9 mouse cellular contexts compared by ENCODE assay signal in the genomic region with DNA sequence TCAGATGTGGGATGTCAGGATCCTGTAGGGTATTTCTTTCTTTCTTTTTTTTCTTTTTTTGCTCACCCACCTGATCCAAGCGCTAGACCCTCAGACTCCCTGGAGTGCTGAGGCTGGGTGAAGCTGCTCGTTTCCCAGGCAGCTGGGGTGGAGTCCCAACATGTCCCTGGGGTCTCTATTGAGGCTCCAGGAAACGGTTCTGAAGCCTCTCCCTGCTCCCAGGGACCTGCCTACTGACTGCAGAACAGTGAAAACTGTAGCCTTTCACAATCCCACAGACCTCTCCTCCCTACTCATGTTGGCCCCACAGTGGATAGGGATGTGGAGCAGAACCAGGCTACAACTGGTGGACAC. TPM values are rescaled to one million over a fixed set of nuclear protein-coding genes. Genes with fewer than 3 reads are reported as not detected.
DNase-seq lines count a peak whose midpoint lies in the region; ATAC-seq and TF ChIP-seq lines count a peak whose summit lies in the region.
"Had no signal": no experiment of that assay in that cellular context is flagged by ENCODE, and none has a peak within 500 bp of the region (broad histone marks: within the 10 kb centered on the region; RNA-seq: fewer than 3 reads in every experiment).

No protein-coding gene starts in this region.

- H3K4me2 ChIP-seq in heart, embryonic 11.5 days, result peak overlapping the region; percentile 96
- peak overlapping the region; percentile 80 for H3K4me2 ChIP-seq in liver, embryonic 11.5 days
- H3K4me2 ChIP-seq in stomach, postnatal 0 days (replicated peaks; ENCODE audit: low read depth), result peak overlapping the region; percentile 92

- H3K27ac ChIP-seq in testis, adult 2 months (ENCODE audit: control insufficient read depth, insufficient read depth, low read depth, low read length), result no peak overlapping the region
- H3K27ac ChIP-seq in heart, embryonic 11.5 days (ENCODE audit: low read depth, low read length), result 0 out of 2 replicates have a peak overlapping the region, but pooled peaks have one; percentile 16
- peak overlapping the region; percentile 62 for H3K27ac ChIP-seq in liver, embryonic 11.5 days (ENCODE audit: low read depth, low read length)
- no peak overlapping the region; the same call in 1 of the 2 replicates for H3K27ac ChIP-seq in stomach, postnatal 0 days (replicated peaks)

- 41% methylated on average over 3 of the region's 3 CpGs for WGBS in heart, embryonic 11.5 days (ENCODE audit: insufficient replicate concordance)
- 50% methylated on average over 3 of the region's 3 CpGs for WGBS in liver, embryonic 11.5 days
- 25% methylated on average over 3 of the region's 3 CpGs for WGBS in stomach, postnatal 0 days

- ATAC-seq in heart, embryonic 11.5 days (replicated peaks; ENCODE audit: insufficient number of reproducible peaks, low FRiP score, low TSS enrichment), result no peak
- ATAC-seq in liver, embryonic 11.5 days (replicated peaks; ENCODE audit: low FRiP score), result no peak
- no peak for ATAC-seq in stomach, postnatal 0 days (ENCODE audit: low FRiP score, low TSS enrichment)

- TF ChIP-seq EP300 in stomach, postnatal 0 days (optimal IDR thresholded peaks at IDR 0.05), result no peak

- no peak for TF ChIP-seq POLR2A in testis, adult 2 months (IDR thresholded peaks at IDR 0.05; ENCODE audit: control insufficient read depth, low read depth, low read length)

- peak overlapping the region; percentile 97 for H3K9ac ChIP-seq in heart, embryonic 11.5 days (ENCODE audit: low read depth, low read length)
- peak overlapping the region; percentile 93 for H3K9ac ChIP-seq in liver, embryonic 11.5 days (ENCODE audit: low read depth, low read length)
- peak overlapping the region; percentile 96 for H3K9ac ChIP-seq in stomach, postnatal 0 days (ENCODE audit: low read length)

- TF ChIP-seq CTCF in testis, adult 2 months (IDR thresholded peaks at IDR 0.05; ENCODE audit: control insufficient read depth, insufficient read depth, insufficient replicate concordance, low read depth, low read length), result no peak
- TF ChIP-seq CTCF in stomach, postnatal 0 days (IDR thresholded peaks at IDR 0.05; ENCODE audit: low read depth), result no peak

- no peak for DNase-seq in testis, postnatal 10 days (ENCODE audit: low spot score)
- no peak for DNase-seq in liver, embryonic 11.5 days (ENCODE audit: low spot score)
- DNase-seq in stomach, postnatal 0 days (ENCODE audit: low spot score), result peak; percentile 12
- DNase-seq in layer of hippocampus, adult 11-12 months (ENCODE audit: low spot score), result no peak
- no peak for DNase-seq in urinary bladder, postnatal 14 days (ENCODE audit: low spot score)
- no peak for DNase-seq in left cerebral cortex, adult 9 months (ENCODE audit: low spot score in 2 of 2)
- DNase-seq: thymus, adult 2 months had no signal

- H3K9me3 ChIP-seq in heart, embryonic 11.5 days (replicated peaks; ENCODE audit: control insufficient read depth, low read length), result no peaks in the 10 kb centered on the region
- no peaks in the 10 kb centered on the region for H3K9me3 ChIP-seq in liver, embryonic 11.5 days (ENCODE audit: control insufficient read depth, low read length)
- no peaks in the 10 kb centered on the region for H3K9me3 ChIP-seq in stomach, postnatal 0 days (ENCODE audit: control insufficient read depth, low read length)

- no peaks in the 10 kb centered on the region for H3K36me3 ChIP-seq in testis, adult 2 months (ENCODE audit: control insufficient read depth, insufficient read depth, low read length)
- H3K36me3 ChIP-seq in heart, embryonic 11.5 days (ENCODE audit: control insufficient read depth, insufficient read depth, low read length), result 0 out of 2 replicates have a peak, but pooled peaks cover 2% of the 10 kb centered on the region
- no peaks in the 10 kb centered on the region for H3K36me3 ChIP-seq in liver, embryonic 11.5 days (ENCODE audit: control insufficient read depth, insufficient read depth, low read length)
- H3K36me3 ChIP-seq in stomach, postnatal 0 days (ENCODE audit: control insufficient read depth, insufficient read depth, low read length), result no peaks in the 10 kb centered on the region; the same call in 1 of the 2 replicates

- peak overlapping the region; percentile 85 for H3K4me3 ChIP-seq in testis, adult 2 months (ENCODE audit: control insufficient read depth, low read depth, low read length)
- H3K4me3 ChIP-seq in heart, embryonic 11.5 days (ENCODE audit: low read depth, low read length), result peak overlapping the region; percentile 95
- peak overlapping the region; percentile 75 for H3K4me3 ChIP-seq in liver, embryonic 11.5 days (ENCODE audit: low read depth, low read length)
- H3K4me3 ChIP-seq in stomach, postnatal 0 days (ENCODE audit: low read depth, low read length), result peak overlapping the region; percentile 98

- H3K4me1 ChIP-seq in testis, adult 2 months (ENCODE audit: control insufficient read depth, insufficient read depth, low read length), result peaks cover 26% of the 10 kb centered on the region
- H3K4me1 ChIP-seq in heart, embryonic 11.5 days (ENCODE audit: control insufficient read depth, insufficient read depth, low read length), result peaks cover 68% of the 10 kb centered on the region
- H3K4me1 ChIP-seq in liver, embryonic 11.5 days (replicated peaks; ENCODE audit: control insufficient read depth, insufficient read depth, low read length), result peaks cover 58% of the 10 kb centered on the region
- H3K4me1 ChIP-seq in stomach, postnatal 0 days (replicated peaks; ENCODE audit: control insufficient read depth, insufficient read depth), result peaks cover 34% of the 10 kb centered on the region

- no peaks in the 10 kb centered on the region for H3K27me3 ChIP-seq in testis, adult 2 months (ENCODE audit: control insufficient read depth, insufficient read depth, low read length)
- no peaks in the 10 kb centered on the region for H3K27me3 ChIP-seq in heart, embryonic 11.5 days (ENCODE audit: control insufficient read depth, insufficient read depth, low read length)
- no peaks in the 10 kb centered on the region for H3K27me3 ChIP-seq in liver, embryonic 11.5 days (replicated peaks; ENCODE audit: control insufficient read depth, insufficient read depth, low read length)
- H3K27me3 ChIP-seq in stomach, postnatal 0 days (ENCODE audit: control insufficient read depth, insufficient read depth, low read length), result no peaks in the 10 kb centered on the region

RNA-seq across cellular contexts. Expression of a gene that starts 2.0 kb away (rescaled TPM):
- 63.3 and 78.4 TPM in 2 replicates for polyA plus RNA-seq in testis, adult 2 months (2012; rRNA removed)
- polyA plus RNA-seq in heart, embryonic 11.5 days (2014; fragmentation: Nextera tagmentation; extraction: Ambion mirVana), result 632 and 701 TPM in 2 replicates
- 273 and 276 TPM in 2 replicates for polyA plus RNA-seq in liver, embryonic 11.5 days (2014; fragmentation: Nextera tagmentation; extraction: Ambion mirVana)
- polyA plus RNA-seq in stomach, postnatal 0 days (2015; fragmentation: Nextera tagmentation; extraction: Ambion mirVana), result 372 and 381 TPM in 2 replicates

RNA-seq across cellular contexts. Expression of a gene that starts 14.5 kb away (rescaled TPM):
- polyA plus RNA-seq in testis, adult 2 months (2012; rRNA removed), result 43.1 and 43.7 TPM in 2 replicates
- 36.2 and 48.4 TPM in 2 replicates for polyA plus RNA-seq in heart, embryonic 11.5 days (2014; fragmentation: Nextera tagmentation; extraction: Ambion mirVana)
- 48.9 and 52.2 TPM in 2 replicates for polyA plus RNA-seq in liver, embryonic 11.5 days (2014; fragmentation: Nextera tagmentation; extraction: Ambion mirVana)
- polyA plus RNA-seq in stomach, postnatal 0 days (2015; fragmentation: Nextera tagmentation; extraction: Ambion mirVana), result 44.7 and 46.9 TPM in 2 replicates

RNA-seq across cellular contexts. Expression of a gene that starts 39.9 kb away (rescaled TPM):
- polyA plus RNA-seq in testis, adult 2 months (2012; rRNA removed), result 1.1 and 1.5 TPM in 2 replicates
- polyA plus RNA-seq in heart, embryonic 11.5 days (2014; fragmentation: Nextera tagmentation; extraction: Ambion mirVana), result 1.2 and 2.4 TPM in 2 replicates
- polyA plus RNA-seq in liver, embryonic 11.5 days (2014; fragmentation: Nextera tagmentation; extraction: Ambion mirVana), result 1.2 and 1.3 TPM in 2 replicates
- 2.0 and 3.3 TPM in 2 replicates for polyA plus RNA-seq in stomach, postnatal 0 days (2015; fragmentation: Nextera tagmentation; extraction: Ambion mirVana)

RNA-seq across cellular contexts. Expression of a gene that starts 49.7 kb away (rescaled TPM):
- polyA plus RNA-seq in testis, adult 2 months (2012; rRNA removed), result 0.10 and 0.17 TPM in 2 replicates
- polyA plus RNA-seq in heart, embryonic 11.5 days (2014; fragmentation: Nextera tagmentation; extraction: Ambion mirVana), result 18.2 and 19.5 TPM in 2 replicates
- 115 and 118 TPM in 2 replicates for polyA plus RNA-seq in liver, embryonic 11.5 days (2014; fragmentation: Nextera tagmentation; extraction: Ambion mirVana)
- 0.61 and 0.98 TPM in 2 replicates for polyA plus RNA-seq in stomach, postnatal 0 days (2015; fragmentation: Nextera tagmentation; extraction: Ambion mirVana)

RNA-seq across cellular contexts. Expression of a gene that starts 51.6 kb away (rescaled TPM):
- 1.6 and 1.8 TPM in 2 replicates for polyA plus RNA-seq in testis, adult 2 months (2012; rRNA removed)
- 9.2 and 12.1 TPM in 2 replicates for polyA plus RNA-seq in heart, embryonic 11.5 days (2014; fragmentation: Nextera tagmentation; extraction: Ambion mirVana)
- polyA plus RNA-seq in liver, embryonic 11.5 days (2014; fragmentation: Nextera tagmentation; extraction: Ambion mirVana), result 0.59 and 1.2 TPM in 2 replicates
- 17.8 and 21.2 TPM in 2 replicates for polyA plus RNA-seq in stomach, postnatal 0 days (2015; fragmentation: Nextera tagmentation; extraction: Ambion mirVana)

Comparison
In these comparisons a context has a peak if more than half of its experiments do, and no peak if none do; other contexts are left out.
1. H3K27ac ChIP-seq: peak in heart, embryonic 11.5 days (single experiment) and liver, embryonic 11.5 days (single experiment); none in testis, adult 2 months (single experiment) and stomach, postnatal 0 days (single experiment).
2. Peak in every context shown above with its lines, with median percentiles within 50 percentile points of each other: H3K4me3 ChIP-seq, H3K4me2 ChIP-seq and H3K9ac ChIP-seq.